Mouse (Mus musculus): ENCODE measurements around the gene BC004004. TPM values are rescaled to one million over a fixed set of nuclear protein-coding genes. Genes with fewer than 3 reads are reported as not detected.
"Not testable (repeated sequence)": the region's sequence is repeated elsewhere in the genome, so short reads cannot be mapped to it uniquely, and the experiment has no call there.

Gene BC004004
- total RNA-seq, 4 experiments from 2014 or later, result 98.1 to 131 (median 114) TPM

- DNase-seq (ENCODE audit: low spot score in 2 of 2), result no peak
These were observed 9.1 kb upstream of the BC004004 start for GRCm38 (mm10) chr17:29259489-29259888.

- no peak for DNase-seq (ENCODE audit: low spot score in 2 of 2)
These were observed 8.1 kb upstream of the BC004004 start for GRCm38 (mm10) chr17:29260501-29260900.

- DNase-seq (ENCODE audit: low spot score in 2 of 2), result no peak
These were observed 6.9 kb upstream of the BC004004 start for GRCm38 (mm10) chr17:29261603-29262258.

GRCm38 (mm10) chr17:29262259-29262649 lies 6.3 kb upstream of the BC004004 start:
- no peak for DNase-seq (ENCODE audit: low spot score in 2 of 2)

GRCm38 (mm10) chr17:29263417-29263816 lies 5.2 kb upstream of the BC004004 start:
- DNase-seq (ENCODE audit: low spot score in 2 of 2), result no peak

- DNase-seq (ENCODE audit: low spot score in 2 of 2), result peak; percentile 55 to 72
These were observed 4.6 kb upstream of the BC004004 start, which contains the start of gene Ppil1 for GRCm38 (mm10) chr17:29263840-29264633. TSS of gene Ppil1 (minus strand) at chr17:29264186.

GRCm38 (mm10) chr17:29264760-29265159 lies 3.8 kb upstream of the BC004004 start:
- no peak for DNase-seq (ENCODE audit: low spot score in 2 of 2)

- not testable (repeated sequence) for DNase-seq (ENCODE audit: low spot score in 2 of 2)
These were observed 1.5 kb upstream of the BC004004 start for GRCm38 (mm10) chr17:29267040-29267439.

GRCm38 (mm10) chr17:29267931-29268681 lies 482 bp upstream of the BC004004 start:
- DNase-seq (ENCODE audit: low spot score in 2 of 2), result no peak

GRCm38 (mm10) chr17:29269349-29269706 lies 740 bp downstream of the BC004004 start:
- DNase-seq (ENCODE audit: low spot score in 2 of 2), result no peak

GRCm38 (mm10) chr17:29270148-29270698 lies 1.6 kb downstream of the BC004004 start:
- no peak for DNase-seq (ENCODE audit: low spot score in 2 of 2)

GRCm38 (mm10) chr17:29273156-29273555 lies 4.6 kb downstream of the BC004004 start:
- no peak for DNase-seq (ENCODE audit: low spot score in 2 of 2)

- no peak for DNase-seq (ENCODE audit: low spot score in 2 of 2)
These were observed 5.3 kb downstream of the BC004004 start for GRCm38 (mm10) chr17:29273889-29274288.

GRCm38 (mm10) chr17:29280422-29280821 lies 11.8 kb downstream of the BC004004 start:
- no peak for DNase-seq (ENCODE audit: low spot score in 2 of 2)

- DNase-seq (ENCODE audit: low spot score in 2 of 2), result no peak
These were observed 13.0 kb downstream of the BC004004 start for GRCm38 (mm10) chr17:29281541-29281940.

GRCm38 (mm10) chr17:29282216-29282952 lies 13.8 kb downstream of the BC004004 start:
- no peak for DNase-seq (ENCODE audit: low spot score in 2 of 2)

GRCm38 (mm10) chr17:29291793-29292192 lies 23.2 kb downstream of the BC004004 start:
- no peak for DNase-seq (ENCODE audit: low spot score in 2 of 2)

GRCm38 (mm10) chr17:29292996-29293395 lies 24.4 kb downstream of the BC004004 start:
- no peak for DNase-seq (ENCODE audit: low spot score in 2 of 2)

- DNase-seq (ENCODE audit: low spot score in 2 of 2), result no peak
These were observed 25.4 kb downstream of the BC004004 start for GRCm38 (mm10) chr17:29293807-29294605.

GRCm38 (mm10) chr17:29295835-29296234 lies 27.2 kb downstream of the BC004004 start:
- no peak for DNase-seq (ENCODE audit: low spot score in 2 of 2)
